Mouse (Mus musculus) erythroid progenitor cell, adult 5-6 weeks (primary cell): Measurements from ENCODE around the gene Kitl. TPM values are rescaled to one million over a fixed set of nuclear protein-coding genes. Genes with fewer than 3 reads are reported as not detected.

Experiments used
- ATAC-seq: replicated peaks from 2 replicates; pipeline ENCODE4 v1.8.0; 2016; ENCODE audit warnings: moderate number of reproducible peaks, mild to moderate bottlenecking, moderate TSS enrichment, inconsistent platforms; ENCODE audit not compliant: poor library complexity, low FRiP score, severe bottlenecking
- total RNA-seq, 2 experiments: library from RNA; stranded (forward) in 1 of 2; stranded (reverse) in 1 of 2; fragments of 150-400 nt in 1 of 2; fragments of 186-747, 209-891 nt in 1 of 2; gene quantifications; 2 replicates each; pipeline versions ENCODE4 v1.2.3 to v1.2.4; 2015 to 2017; ENCODE audit warnings: low replicate concordance in 2 of 2

Kitl gene
- total RNA-seq, 2 experiments from 2014 or later, result 3.8 to 4.2 TPM

DNA sequence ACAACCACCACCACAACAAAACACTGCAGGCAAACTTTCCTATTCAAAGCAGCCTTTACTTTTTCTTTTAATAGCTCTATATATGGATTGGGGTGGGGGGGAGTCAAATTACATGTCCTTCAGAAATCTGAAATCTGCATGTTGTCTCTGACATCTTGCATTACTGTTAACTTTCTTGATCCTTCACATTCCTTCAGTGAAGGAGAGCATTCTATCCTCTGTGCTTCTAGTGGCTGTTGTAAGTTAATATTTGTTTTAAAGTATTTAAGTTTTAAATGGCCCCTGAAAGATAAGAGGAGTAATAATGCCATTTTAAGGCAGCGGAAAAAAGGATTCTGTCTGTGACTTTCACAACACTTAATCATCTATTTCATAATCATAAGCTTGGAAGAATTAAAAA lies 57.2 kb downstream of the Kitl start:
- ATAC-seq, result no peak

DNA sequence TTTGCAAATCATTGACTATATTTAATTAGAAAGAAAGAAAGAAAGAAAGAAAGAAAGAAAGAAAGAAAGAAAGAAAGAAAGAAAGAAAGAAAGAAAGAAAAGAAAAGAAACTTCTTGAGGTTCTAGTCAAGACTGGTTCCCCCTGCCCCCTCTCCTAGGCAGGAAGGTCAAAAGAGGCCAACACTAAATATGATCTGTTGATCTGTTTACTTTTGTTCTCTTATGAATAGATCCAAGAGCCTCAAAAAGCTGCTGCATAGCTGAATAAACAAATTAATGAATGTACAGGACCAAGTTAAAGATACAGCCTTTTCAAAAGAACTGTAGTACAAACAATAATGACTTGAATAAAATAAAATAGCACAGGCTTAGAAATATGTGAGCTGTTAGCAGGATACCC lies 57.7 kb downstream of the Kitl start:
- no peak for ATAC-seq

DNA sequence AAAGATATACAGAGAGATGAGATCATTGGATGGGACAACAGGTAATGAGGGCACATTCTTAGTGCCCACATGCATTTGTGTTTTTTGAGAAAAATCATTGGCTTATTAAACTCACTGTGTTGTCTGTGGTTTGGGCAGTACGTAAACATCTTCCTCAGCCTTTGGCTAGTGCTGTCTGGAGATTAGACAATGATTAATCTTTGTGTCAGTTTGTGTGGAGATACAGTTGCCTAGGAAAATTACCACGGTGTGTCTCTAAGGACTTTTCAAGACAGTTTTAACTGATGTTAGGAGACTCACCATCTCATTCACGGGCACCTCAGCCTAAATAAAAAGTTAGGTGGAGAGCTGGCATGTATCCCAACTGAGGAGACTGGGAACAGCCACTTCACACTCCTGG lies 85.7 kb downstream of the Kitl start:
- no peak for ATAC-seq

DNA sequence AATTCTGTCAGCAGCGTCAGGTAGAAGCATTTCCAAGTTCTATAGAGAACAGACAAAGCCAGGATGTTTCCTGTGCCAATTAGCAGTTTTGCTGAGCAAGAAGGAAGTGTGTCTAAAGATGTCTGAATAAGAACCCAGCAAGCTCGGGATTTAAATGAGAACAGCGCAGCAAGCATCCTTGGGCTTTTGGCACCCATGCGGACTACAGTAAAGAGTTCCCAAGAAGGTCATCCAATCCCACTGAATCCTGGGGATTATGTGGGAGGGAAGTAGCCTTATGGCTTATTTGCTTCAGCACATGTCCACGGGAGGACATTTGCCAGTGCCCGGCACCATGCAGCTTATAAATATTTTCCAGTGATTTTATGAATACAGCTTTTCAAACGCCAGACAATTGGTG lies 95.8 kb downstream of the Kitl start:
- no peak for ATAC-seq

DNA sequence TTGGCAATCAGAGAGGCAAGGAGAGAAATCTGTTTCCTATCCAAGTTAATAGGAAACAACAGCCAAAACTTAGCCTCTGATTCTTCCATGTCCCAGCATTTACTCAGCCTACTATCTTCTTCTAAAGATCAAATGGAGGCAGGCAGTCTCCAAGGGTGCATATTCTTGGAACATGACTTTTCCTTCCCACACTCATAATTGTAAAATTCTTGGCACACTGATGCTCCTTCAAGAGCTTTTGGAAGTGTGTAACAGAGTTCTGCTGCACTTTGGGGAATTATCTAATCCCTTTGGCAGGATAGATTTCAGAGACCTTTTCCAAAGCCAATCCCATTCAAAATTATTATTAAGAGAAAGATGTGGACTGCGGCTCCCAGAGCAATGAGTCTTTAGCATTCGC lies 100.1 kb downstream of the Kitl start:
- no peak for ATAC-seq

GRCm38 (mm10) chr10:100124452-100124851 lies 109.0 kb downstream of the Kitl start:
- ATAC-seq, result no peak

DNA sequence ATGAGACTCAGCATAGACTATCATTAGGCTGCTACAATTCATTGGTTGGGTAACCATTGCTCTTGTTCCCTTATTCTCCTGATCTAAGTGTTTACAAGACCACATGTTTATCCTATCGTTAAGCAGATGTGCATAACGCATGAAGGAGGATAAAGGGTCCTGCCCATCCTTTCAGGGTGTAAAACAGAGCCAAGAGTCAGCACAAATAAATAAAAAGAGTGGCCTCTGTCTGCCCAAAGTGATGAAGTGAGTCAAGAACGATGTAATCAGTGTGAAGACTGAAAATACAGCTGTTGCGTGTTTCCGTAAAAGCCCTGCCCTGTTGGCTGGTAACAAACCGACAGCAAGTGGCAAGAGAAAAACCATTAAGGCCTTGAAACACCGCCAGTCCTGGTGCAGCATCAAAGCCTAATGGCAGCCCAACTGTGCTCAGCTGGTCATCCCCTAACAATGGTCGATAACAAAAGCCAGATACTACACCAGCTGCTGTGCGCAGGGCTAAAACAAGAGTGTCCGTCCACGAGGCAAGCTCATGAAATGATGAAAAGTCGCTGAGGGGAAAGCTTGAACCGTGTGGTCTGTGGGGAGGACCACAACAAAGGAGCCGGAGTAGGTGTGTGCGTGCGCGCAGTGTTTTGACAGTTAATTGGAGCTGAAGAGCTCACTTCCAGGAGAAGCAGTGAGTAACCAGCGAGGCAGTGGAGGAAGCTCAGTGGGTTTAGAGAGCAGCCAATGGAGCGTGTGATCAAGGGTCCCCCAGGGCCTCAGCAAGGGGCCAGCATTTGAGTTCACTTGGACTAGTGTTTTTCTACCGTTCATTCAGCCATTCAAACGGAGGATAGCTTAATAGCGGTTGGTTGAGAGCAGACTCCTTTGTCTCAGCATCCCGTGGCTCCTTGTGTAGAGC lies 112.7 kb downstream of the Kitl start:
- no peak for ATAC-seq

GRCm38 (mm10) chr10:100131657-100132056 lies 116.2 kb downstream of the Kitl start:
- ATAC-seq, result no peak

DNA sequence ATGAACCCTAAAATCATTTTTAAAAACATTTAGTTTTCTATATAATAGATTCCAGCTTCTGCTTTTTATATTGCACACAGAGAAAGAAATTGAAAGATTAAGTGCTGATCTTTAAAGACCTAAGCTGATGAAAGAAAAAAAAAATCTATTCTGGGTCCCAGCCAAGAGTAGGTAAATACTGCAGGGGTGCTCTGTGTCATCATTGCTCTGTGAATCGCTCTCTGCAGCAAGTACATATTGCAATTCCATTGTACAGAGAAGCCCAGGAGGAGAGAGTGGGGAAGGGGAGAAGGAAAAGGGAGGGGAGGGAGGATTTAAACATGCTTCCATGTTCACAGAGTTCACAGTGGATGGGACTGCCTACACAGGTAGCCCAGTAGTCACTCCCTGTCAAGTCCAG lies 116.9 kb downstream of the Kitl start:
- ATAC-seq, result no peak

- ATAC-seq, result no peak
Observed at GRCm38 (mm10) chr10:100138552-100138951, 123.1 kb downstream of the Kitl start.

DNA sequence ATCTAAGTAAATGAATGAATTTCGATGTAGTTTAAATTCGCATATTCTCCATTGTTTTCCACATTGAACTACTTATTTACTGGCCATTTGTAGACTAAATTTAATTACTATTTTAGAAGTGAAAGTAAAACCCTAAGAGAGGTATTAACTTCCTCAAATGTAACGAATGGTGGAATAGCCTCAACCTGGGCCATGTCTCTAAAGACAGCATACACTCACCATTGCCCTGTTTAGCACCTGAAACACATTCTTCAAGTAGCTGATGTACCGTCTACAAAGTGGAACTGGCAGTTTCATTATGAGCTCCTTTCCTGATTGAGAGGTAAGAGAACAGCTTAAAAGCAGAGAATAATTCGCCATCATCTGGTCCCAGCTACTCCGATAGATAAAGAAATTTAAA lies 132.7 kb downstream of the Kitl start:
- no peak for ATAC-seq
